Mouse (Mus musculus) spleen, adult 2 months (tissue): ENCODE results near the gene Tmem127. TPM values are rescaled to one million over a fixed set of nuclear protein-coding genes. Genes with fewer than 3 reads are reported as not detected.

Experiments used
- DNase-seq, 2 experiments: peaks; one replicate each; pipeline versions ENCODE4 v3.0.0 to v3.0.0-alpha.2; 2012 to 2021; ENCODE audit warnings: low spot score in 2 of 2, low read depth in 1 of 2
- H3K27ac ChIP-seq: fragments of 200-500 bp; 2 replicates; pipeline ENCODE4 v1.5.1; 2012; ENCODE audit warnings: low read length, inconsistent platforms; ENCODE audit not compliant: insufficient read depth
- H3K27me3 ChIP-seq: fragments of 200-500 bp; 2 replicates; pipeline ENCODE4 v1.6.1; 2012; ENCODE audit warnings: mild to moderate bottlenecking, moderate library complexity, low read length, inconsistent platforms; ENCODE audit not compliant: control insufficient read depth, insufficient read depth
- H3K36me3 ChIP-seq: fragments of 200-500 bp; 2 replicates; pipeline ENCODE4 v1.6.1; 2012; ENCODE audit warnings: mild to moderate bottlenecking, low read length, inconsistent platforms; ENCODE audit not compliant: control insufficient read depth, insufficient read depth
- H3K4me1 ChIP-seq: fragments of 200-500 bp; 2 replicates; pipeline ENCODE4 v1.6.1; 2011; ENCODE audit warnings: inconsistent platforms; ENCODE audit not compliant: control insufficient read depth, insufficient read depth, insufficient read length
- H3K4me3 ChIP-seq: fragments of 200-500 bp; 2 replicates; pipeline ENCODE4 v1.5.1; 2011; ENCODE audit warnings: mild to moderate bottlenecking, inconsistent platforms; ENCODE audit not compliant: insufficient read depth, insufficient read length; ENCODE audit errors: extremely low read depth
- CTCF ChIP-seq: fragments of 200-500 bp; IDR thresholded peaks from 2 replicates; pipeline ENCODE4 v1.5.1; 2011; ENCODE audit warnings: mild to moderate bottlenecking, inconsistent platforms; ENCODE audit not compliant: insufficient read depth, insufficient read length, insufficient replicate concordance; ENCODE audit errors: extremely low read depth
- POLR2A ChIP-seq: fragments of 200-500 bp; IDR thresholded peaks from 2 replicates; pipeline ENCODE4 v1.6.1; 2011; ENCODE audit warnings: low read depth, low read length, inconsistent platforms
- WGBS: fragments of 180-500 bp; shearing (Covaris S2); methylation state at CpG from one replicate; pipeline ENCODE4 v1.1.7; 2018; 5-methylcytosine and 5-hydroxymethylcytosine counted together
- polyA plus RNA-seq: library from polyadenylated mRNA; depleted of rRNA; stranded (reverse); fragments of >200 nt; gene quantifications from 2 replicates; pipeline ENCODE4 v1.2.3, GENCODE M21; 2012; rRNA removed

Gene Tmem127
- polyA plus RNA-seq, 1 experiment, result 59.9 TPM

- peak overlapping the region; percentile 34 for H3K27ac ChIP-seq
- no peaks in the 10 kb centered on the region for H3K36me3 ChIP-seq
- H3K27me3 ChIP-seq, result no peaks in the 10 kb centered on the region
- WGBS, result 9% methylated on average over 2 of the region's 2 CpGs
- no peak for DNase-seq
- no peak for TF ChIP-seq POLR2A
- no peak for TF ChIP-seq CTCF
- peaks cover 35% of the 10 kb centered on the region; the same call in 1 of the 2 replicates for H3K4me1 ChIP-seq
- no peak overlapping the region for H3K4me3 ChIP-seq
These were observed 62.5 kb downstream of the Tmem127 start for GRCm38 (mm10) chr2:127310246-127310645.

- peak overlapping the region; percentile 40 for H3K27ac ChIP-seq
- peak in 1 of 2 experiments; percentile 24 for DNase-seq
- peaks cover 36% of the 10 kb centered on the region; the same call in 1 of the 2 replicates for H3K4me1 ChIP-seq
- no peaks in the 10 kb centered on the region for H3K27me3 ChIP-seq
- no peak overlapping the region for H3K4me3 ChIP-seq
- no peak for TF ChIP-seq CTCF
- TF ChIP-seq POLR2A, result no peak
- no peaks in the 10 kb centered on the region for H3K36me3 ChIP-seq
- 38% methylated on average over 7 of the region's 7 CpGs for WGBS
These were observed 63.0 kb downstream of the Tmem127 start for GRCm38 (mm10) chr2:127310685-127311084.

Other genes starting within 250 kb of the Tmem127 start
- gene Ap4e1, start 239.2 kb upstream of the Tmem127 start, polyA plus RNA-seq, result 1.6 and 2.5 TPM in 2 replicates
- 7.3 and 11.3 TPM in 2 replicates for gene Blvra, start 177.2 kb upstream of the Tmem127 start, polyA plus RNA-seq
- gene Ncaph, start 114.0 kb upstream of the Tmem127 start, polyA plus RNA-seq, result 2.5 and 2.8 TPM in 2 replicates
- 12.3 and 13.6 TPM in 2 replicates for gene Itpripl1, start 104.5 kb upstream of the Tmem127 start, polyA plus RNA-seq
- gene 1810024B03Rik, start 39.6 kb upstream of the Tmem127 start, polyA plus RNA-seq, result 0.60 and 0.76 TPM in 2 replicates
- 39.6 and 42.0 TPM in 2 replicates for gene Snrnp200, start 39.5 kb upstream of the Tmem127 start, polyA plus RNA-seq
- 43.6 and 43.8 TPM in 2 replicates for gene Ciao1, start 92 bp upstream of the Tmem127 start, polyA plus RNA-seq
- gene Stard7, start 22.3 kb downstream of the Tmem127 start, polyA plus RNA-seq, result 22.2 and 33.5 TPM in 2 replicates
- gene Dusp2, start 88.3 kb downstream of the Tmem127 start, polyA plus RNA-seq, result 116 and 178 TPM in 2 replicates
- gene Astl, start 90.7 kb downstream of the Tmem127 start, polyA plus RNA-seq, result 0.08 TPM in 2 replicates
- gene Adra2b, start 115.3 kb downstream of the Tmem127 start, polyA plus RNA-seq, result 1.2 and 1.3 TPM in 2 replicates
- gene Gpat2, start 177.3 kb downstream of the Tmem127 start, polyA plus RNA-seq, result 0.32 and 0.34 TPM in 2 replicates
- 7.8 and 8.3 TPM in 2 replicates for gene Fahd2a, start 196.7 kb downstream of the Tmem127 start, polyA plus RNA-seq